Mouse (Mus musculus): Measurements from ENCODE around the gene Tbl1xr1.

Tbl1xr1 gene

GRCm38 (mm10) chr3:22142846-22143641, 66.6 kb downstream of the Tbl1xr1 start:
- DNase-seq: peak; percentile 34

GRCm38 (mm10) chr3:22144255-22144654, 67.8 kb downstream of the Tbl1xr1 start:
- no peak for DNase-seq

- DNase-seq: no peak
Measured at GRCm38 (mm10) chr3:22147433-22147927, 71.0 kb downstream of the Tbl1xr1 start.

- no peak for DNase-seq
Measured at GRCm38 (mm10) chr3:22148306-22148932, 72.0 kb downstream of the Tbl1xr1 start.

- DNase-seq: no peak
Measured at GRCm38 (mm10) chr3:22150872-22151530, 74.5 kb downstream of the Tbl1xr1 start.

- no peak for DNase-seq
Measured at GRCm38 (mm10) chr3:22152773-22153172, 76.3 kb downstream of the Tbl1xr1 start.

GRCm38 (mm10) chr3:22154522-22154921, 78.1 kb downstream of the Tbl1xr1 start:
- DNase-seq: no peak

- DNase-seq: no peak
Measured at GRCm38 (mm10) chr3:22156397-22156796, 79.9 kb downstream of the Tbl1xr1 start.

GRCm38 (mm10) chr3:22162948-22163347, 86.5 kb downstream of the Tbl1xr1 start:
- DNase-seq: no peak

- no peak for DNase-seq
Measured at GRCm38 (mm10) chr3:22167856-22168255, 91.4 kb downstream of the Tbl1xr1 start.

GRCm38 (mm10) chr3:22168432-22168831, 92.0 kb downstream of the Tbl1xr1 start:
- DNase-seq: no peak

- no peak for DNase-seq
Measured at GRCm38 (mm10) chr3:22171526-22171925, 95.1 kb downstream of the Tbl1xr1 start.

GRCm38 (mm10) chr3:22172410-22172809, 96.0 kb downstream of the Tbl1xr1 start:
- DNase-seq: peak; percentile 14

- no peak for DNase-seq
Measured at GRCm38 (mm10) chr3:22173171-22173570, 96.7 kb downstream of the Tbl1xr1 start.

GRCm38 (mm10) chr3:22174232-22174631, 97.8 kb downstream of the Tbl1xr1 start:
- DNase-seq: no peak

GRCm38 (mm10) chr3:22180076-22180475, 103.6 kb downstream of the Tbl1xr1 start:
- DNase-seq: no peak

- DNase-seq: no peak
Measured at GRCm38 (mm10) chr3:22181026-22181425, 104.6 kb downstream of the Tbl1xr1 start.

GRCm38 (mm10) chr3:22185265-22185664, 108.8 kb downstream of the Tbl1xr1 start:
- no peak for DNase-seq

GRCm38 (mm10) chr3:22190498-22190897, 114.0 kb downstream of the Tbl1xr1 start:
- peak; percentile 50 for DNase-seq

GRCm38 (mm10) chr3:22192931-22193330, 116.5 kb downstream of the Tbl1xr1 start:
- DNase-seq: no peak

GRCm38 (mm10) chr3:22194185-22194856, 117.9 kb downstream of the Tbl1xr1 start:
- no peak for DNase-seq

- DNase-seq: no peak
Measured at GRCm38 (mm10) chr3:22198802-22199201, 122.3 kb downstream of the Tbl1xr1 start.

- no peak for DNase-seq
Measured at GRCm38 (mm10) chr3:22204186-22204585, 127.7 kb downstream of the Tbl1xr1 start.
